Mouse (Mus musculus): ENCODE measurements around the gene Cd300ld3. TPM values are rescaled to one million over a fixed set of nuclear protein-coding genes. Genes with fewer than 3 reads are reported as not detected.

The Cd300ld3 gene
- polyA plus RNA-seq, 1 experiment from 2014 or later: not detected

- Histone ChIP-seq H3K4me3 (ENCODE audit: low read depth, low read length) (no peak overlapping the region), H3K27ac (ENCODE audit: low read depth, low read length) (peak overlapping the region; percentile 36), H3K4me1 (replicated peaks; ENCODE audit: control insufficient read depth, insufficient read depth, low read length) (no peaks in the 10 kb centered on the region), H3K9ac (ENCODE audit: low read depth, low read length) (no peak overlapping the region), H3K9me3 (ENCODE audit: control insufficient read depth) (no peaks in the 10 kb centered on the region), H3K36me3 (ENCODE audit: control insufficient read depth, insufficient read depth) (no peaks in the 10 kb centered on the region), H3K27me3 (replicated peaks; ENCODE audit: control insufficient read depth, insufficient read depth, low read length) (no peaks in the 10 kb centered on the region; the same call in 1 of the 2 replicates), H3K4me2 (replicated peaks; ENCODE audit: low read depth) (peak overlapping the region; percentile 17; the same call in 1 of the 2 replicates)
- peak; percentile 89 for ATAC-seq
- WGBS: 27% methylated on average over 12 of the region's 12 CpGs
- TF ChIP-seq CTCF (IDR thresholded peaks at IDR 0.05; ENCODE audit: low read depth): no peak
These were observed 36.4 kb upstream of the Cd300ld3 start for GRCm38 (mm10) chr11:115084595-115084994.

GRCm38 (mm10) chr11:115083376-115084139 is 35.3 kb upstream of the Cd300ld3 start:
- H3K36me3 ChIP-seq (ENCODE audit: control insufficient read depth, insufficient read depth): no peaks in the 10 kb centered on the region
- no peak overlapping the region for H3K4me3 ChIP-seq (ENCODE audit: low read depth, low read length)
- no peak for ATAC-seq
- H3K27ac ChIP-seq (ENCODE audit: low read depth, low read length): no peak overlapping the region
- no peak overlapping the region for H3K9ac ChIP-seq (ENCODE audit: low read depth, low read length)
- H3K27me3 ChIP-seq (replicated peaks; ENCODE audit: control insufficient read depth, insufficient read depth, low read length): no peaks in the 10 kb centered on the region; the same call in 1 of the 2 replicates
- H3K4me1 ChIP-seq (replicated peaks; ENCODE audit: control insufficient read depth, insufficient read depth, low read length): no peaks in the 10 kb centered on the region
- no peak overlapping the region for H3K4me2 ChIP-seq (replicated peaks; ENCODE audit: low read depth)
- no peaks in the 10 kb centered on the region for H3K9me3 ChIP-seq (ENCODE audit: control insufficient read depth)
- WGBS: 39% methylated on average over 18 of the region's 18 CpGs
- TF ChIP-seq CTCF (IDR thresholded peaks at IDR 0.05; ENCODE audit: low read depth): peak; percentile 99

DNA sequence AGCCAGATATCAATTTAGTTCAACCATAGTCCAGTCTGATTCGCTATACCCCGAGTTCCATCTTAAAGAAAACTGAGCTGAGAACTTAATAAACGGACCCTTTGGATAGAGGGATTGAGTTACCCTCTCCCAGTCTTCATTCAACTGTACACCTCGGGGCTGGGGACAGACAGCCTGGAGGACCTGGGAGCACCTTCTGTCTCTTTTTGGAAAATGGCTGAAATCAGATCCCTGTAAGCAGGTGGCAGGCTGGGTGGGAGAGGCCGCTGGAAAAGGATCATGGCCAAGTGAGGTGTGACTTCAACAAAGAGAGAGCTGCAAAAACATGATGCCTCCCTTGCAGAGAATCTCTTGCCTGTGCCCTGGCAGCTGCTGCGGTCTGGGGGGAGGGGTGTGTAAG is 34.0 kb upstream of the Cd300ld3 start:
- H3K4me2 ChIP-seq (replicated peaks; ENCODE audit: low read depth): no peak overlapping the region
- WGBS: 77% methylated on average over 6 of the region's 6 CpGs
- H3K4me1 ChIP-seq (replicated peaks; ENCODE audit: control insufficient read depth, insufficient read depth, low read length): no peaks in the 10 kb centered on the region
- ATAC-seq: no peak
- no peak overlapping the region for H3K9ac ChIP-seq (ENCODE audit: low read depth, low read length)
- H3K27ac ChIP-seq (ENCODE audit: low read depth, low read length): no peak overlapping the region
- TF ChIP-seq CTCF (IDR thresholded peaks at IDR 0.05; ENCODE audit: low read depth): no peak
- no peaks in the 10 kb centered on the region; the same call in 1 of the 2 replicates for H3K27me3 ChIP-seq (replicated peaks; ENCODE audit: control insufficient read depth, insufficient read depth, low read length)
- no peaks in the 10 kb centered on the region for H3K9me3 ChIP-seq (ENCODE audit: control insufficient read depth)
- no peak overlapping the region for H3K4me3 ChIP-seq (ENCODE audit: low read depth, low read length)
- no peaks in the 10 kb centered on the region for H3K36me3 ChIP-seq (ENCODE audit: control insufficient read depth, insufficient read depth)

- Histone ChIP-seq H3K36me3 (ENCODE audit: control insufficient read depth, insufficient read depth) (no peaks in the 10 kb centered on the region), H3K4me1 (replicated peaks; ENCODE audit: control insufficient read depth, insufficient read depth, low read length) (no peaks in the 10 kb centered on the region), H3K9me3 (ENCODE audit: control insufficient read depth) (no peaks in the 10 kb centered on the region), H3K9ac (ENCODE audit: low read depth, low read length) (no peak overlapping the region), H3K4me3 (ENCODE audit: low read depth, low read length) (no peak overlapping the region), H3K27me3 (replicated peaks; ENCODE audit: control insufficient read depth, insufficient read depth, low read length) (no peaks in the 10 kb centered on the region; the same call in 1 of the 2 replicates), H3K4me2 (replicated peaks; ENCODE audit: low read depth) (no peak overlapping the region), H3K27ac (ENCODE audit: low read depth, low read length) (no peak overlapping the region)
- no peak for TF ChIP-seq CTCF (IDR thresholded peaks at IDR 0.05; ENCODE audit: low read depth)
- no peak for ATAC-seq
- 57% methylated on average over 3 of the region's 3 CpGs for WGBS
These were observed 33.2 kb upstream of the Cd300ld3 start for GRCm38 (mm10) chr11:115081373-115081772.

- TF ChIP-seq CTCF (IDR thresholded peaks at IDR 0.05; ENCODE audit: low read depth): peak; percentile 90
These were observed 32.7 kb upstream of the Cd300ld3 start for GRCm38 (mm10) chr11:115080886-115081285.

DNA sequence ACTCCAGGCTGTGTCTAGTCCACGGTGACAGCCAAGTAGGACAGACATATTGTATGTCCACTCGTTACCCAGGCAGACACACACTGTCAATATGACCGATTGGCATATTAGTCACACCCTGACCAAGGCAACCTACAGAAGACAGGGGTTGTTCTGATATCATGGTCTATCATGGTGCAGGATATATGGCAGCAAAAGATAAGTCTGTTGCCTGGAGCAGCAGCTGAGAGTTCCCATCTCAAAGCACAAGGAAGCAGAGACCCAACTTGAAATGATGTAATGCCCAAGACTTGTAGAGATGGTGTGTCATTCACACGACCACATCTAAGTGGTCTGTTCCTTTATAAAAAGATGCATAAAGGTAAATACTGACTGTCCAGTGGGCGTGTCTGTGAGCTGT is 30.5 kb upstream of the Cd300ld3 start:
- 73% methylated on average over 5 of the region's 5 CpGs for WGBS
- Histone ChIP-seq H3K27me3 (replicated peaks; ENCODE audit: control insufficient read depth, insufficient read depth, low read length) (no peaks in the 10 kb centered on the region; the same call in 1 of the 2 replicates), H3K4me2 (replicated peaks; ENCODE audit: low read depth) (no peak overlapping the region), H3K4me3 (ENCODE audit: low read depth, low read length) (no peak overlapping the region), H3K36me3 (ENCODE audit: control insufficient read depth, insufficient read depth) (no peaks in the 10 kb centered on the region), H3K9me3 (ENCODE audit: control insufficient read depth) (no peaks in the 10 kb centered on the region), H3K4me1 (replicated peaks; ENCODE audit: control insufficient read depth, insufficient read depth, low read length) (0 out of 2 replicates have a peak, but pooled peaks cover 2% of the 10 kb centered on the region), H3K9ac (ENCODE audit: low read depth, low read length) (no peak overlapping the region), H3K27ac (ENCODE audit: low read depth, low read length) (no peak overlapping the region)
- ATAC-seq: no peak
- TF ChIP-seq CTCF (IDR thresholded peaks at IDR 0.05; ENCODE audit: low read depth): no peak

More at GRCm38 (mm10) chr11:115080886-115081285, 32.7 kb upstream of the Cd300ld3 start:
- H3K27ac ChIP-seq (ENCODE audit: low read depth, low read length): no peak overlapping the region
- H3K27me3 ChIP-seq (replicated peaks; ENCODE audit: control insufficient read depth, insufficient read depth, low read length): no peaks in the 10 kb centered on the region; the same call in 1 of the 2 replicates
- H3K4me2 ChIP-seq (replicated peaks; ENCODE audit: low read depth): no peak overlapping the region
- H3K36me3 ChIP-seq (ENCODE audit: control insufficient read depth, insufficient read depth): no peaks in the 10 kb centered on the region
- no peak for ATAC-seq
- no peaks in the 10 kb centered on the region for H3K9me3 ChIP-seq (ENCODE audit: control insufficient read depth)
- H3K9ac ChIP-seq (ENCODE audit: low read depth, low read length): no peak overlapping the region
- no peak overlapping the region for H3K4me3 ChIP-seq (ENCODE audit: low read depth, low read length)
- no peaks in the 10 kb centered on the region for H3K4me1 ChIP-seq (replicated peaks; ENCODE audit: control insufficient read depth, insufficient read depth, low read length)
- WGBS: 29% methylated on average over 13 of the region's 13 CpGs

Measured in intestine, postnatal 0 days (tissue).